Mouse (Mus musculus) kidney, postnatal 0 days (tissue): Measurements from ENCODE around the gene Lamtor5. TPM values are rescaled to one million over a fixed set of nuclear protein-coding genes. Genes with fewer than 3 reads are reported as not detected.
A peak's percentile ranks its signal among the peaks of the same experiment; 100 is the strongest.

Experiments used
- ATAC-seq: fragments of 200-750 bp; cut with Nextera tagmentation; replicated peaks from 2 replicates; pipeline ENCODE4 v1.8.0; 2017; ENCODE audit warnings: low read depth, moderate number of reproducible peaks, moderate TSS enrichment, moderate library complexity; ENCODE audit not compliant: low FRiP score
- DNase-seq: peaks from one replicate; pipeline ENCODE4 v3.0.0-alpha.2; 2016; ENCODE audit warnings: low spot score
- H3K27ac ChIP-seq: fragments of 300-500 bp; sonication (generic); 2 replicates; pipeline ENCODE4 v1.5.1; 2014; ENCODE audit warnings: mild to moderate bottlenecking
- H3K27me3 ChIP-seq: fragments of 300-500 bp; sonication (generic); 2 replicates; pipeline ENCODE4 v1.6.1; 2014; ENCODE audit warnings: low read length, mixed read lengths; ENCODE audit not compliant: insufficient read depth
- H3K36me3 ChIP-seq: fragments of 300-500 bp; sonication (generic); 2 replicates; pipeline ENCODE4 v1.6.1; 2014; ENCODE audit warnings: low read length, mixed read lengths; ENCODE audit not compliant: insufficient read depth
- H3K4me1 ChIP-seq: fragments of 300-500 bp; sonication (generic); replicated peaks from 2 replicates; pipeline ENCODE4 v1.6.1; 2014; ENCODE audit warnings: antibody characterized with exemption, low read length, mixed read lengths; ENCODE audit not compliant: insufficient read depth
- H3K4me2 ChIP-seq: fragments of 300-500 bp; sonication (generic); 2 replicates; pipeline ENCODE4 v1.6.1; 2014; ENCODE audit warnings: mild to moderate bottlenecking, low read length, moderate library complexity, mixed read lengths
- H3K4me3 ChIP-seq: fragments of 300-500 bp; sonication (generic); replicated peaks from 2 replicates; pipeline ENCODE4 v1.5.1; 2014; ENCODE audit warnings: low read depth, low read length
- H3K9ac ChIP-seq: fragments of 300-500 bp; sonication (generic); 2 replicates; pipeline ENCODE4 v1.6.1; 2014; ENCODE audit warnings: low read depth, low read length
- H3K9me3 ChIP-seq: fragments of 300-500 bp; sonication (generic); replicated peaks from 2 replicates; pipeline ENCODE4 v1.6.1; 2016; ENCODE audit warnings: low read length, inconsistent platforms, mixed read lengths
- CTCF ChIP-seq: IDR thresholded peaks from 2 replicates; pipeline ENCODE4 v1.5.1; 2016; ENCODE audit warnings: antibody characterized with exemption, low read depth, mild to moderate bottlenecking, moderate library complexity
- WGBS: fragments of 180-500 bp; shearing (Covaris S2); extraction: QIAGEN DNeasy Blood & Tissue Kit; methylation state at CpG from one replicate; pipeline ENCODE4 v1.1.7; 2014; 5-methylcytosine and 5-hydroxymethylcytosine counted together
- polyA plus RNA-seq: library from polyadenylated mRNA; unstranded; fragments of >200 nt; fragmentation: Nextera tagmentation; extraction: Ambion mirVana; gene quantifications from 2 replicates; pipeline ENCODE4 v1.2.1, GENCODE M21; 2015

Lamtor5 gene
- polyA plus RNA-seq, 1 experiment from 2014 or later, result 248 TPM

- under 1% methylated on average over 75 of the region's 75 CpGs for WGBS
- H3K9me3 ChIP-seq, result no peaks in the 10 kb centered on the region
- DNase-seq, result peak; percentile 64
Observed at GRCm38 (mm10) chr3:107332127-107332959, 53.7 kb downstream of the Lamtor5 start.

DNA sequence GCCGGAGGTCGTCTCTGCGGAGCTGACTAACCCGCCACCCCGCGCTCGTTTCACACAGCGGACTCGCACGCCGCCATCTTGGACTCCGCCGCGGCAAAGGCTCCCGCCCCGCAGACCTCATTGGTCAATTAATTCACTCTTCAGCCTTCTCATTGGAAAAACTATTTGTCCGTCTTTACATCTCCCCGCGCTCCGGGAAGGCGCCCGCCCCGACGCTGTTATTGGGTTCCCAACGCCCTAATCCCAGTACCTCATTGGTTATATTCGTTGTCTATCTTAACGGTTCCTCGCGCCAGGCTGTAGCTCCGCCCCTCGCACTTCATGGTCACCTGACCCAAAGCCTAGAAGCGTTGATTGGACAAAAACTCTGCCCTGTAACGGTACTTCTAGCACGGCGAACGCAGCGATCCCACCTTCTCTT lies 54.3 kb downstream of the Lamtor5 start:
- Histone ChIP-seq H3K27me3 (no peaks in the 10 kb centered on the region), H3K9me3 (no peaks in the 10 kb centered on the region), H3K9ac (peak overlapping the region; percentile 93), H3K36me3 (peaks cover 13% of the 10 kb centered on the region; the same call in 1 of the 2 replicates), H3K27ac (peak overlapping the region; percentile 97), H3K4me3 (peak overlapping the region; percentile 96), H3K4me1 (peaks cover 16% of the 10 kb centered on the region), H3K4me2 (peak overlapping the region; percentile 94)
- no peak for TF ChIP-seq CTCF
- WGBS, result under 1% methylated on average over 36 of the region's 37 CpGs
- ATAC-seq (peak; percentile 95), DNase-seq (peak; percentile 100)

More at GRCm38 (mm10) chr3:107332127-107332959, 53.7 kb downstream of the Lamtor5 start:
- peak; percentile 6 for ATAC-seq
- H3K27ac ChIP-seq, result peak overlapping the region; percentile 97
- peak overlapping the region; percentile 96 for H3K4me3 ChIP-seq
- no peaks in the 10 kb centered on the region for H3K27me3 ChIP-seq
- H3K4me1 ChIP-seq, result peaks cover 16% of the 10 kb centered on the region
- peaks cover 16% of the 10 kb centered on the region; the same call in 1 of the 2 replicates for H3K36me3 ChIP-seq
- peak overlapping the region; percentile 94 for H3K4me2 ChIP-seq
- TF ChIP-seq CTCF, result no peak
- H3K9ac ChIP-seq, result peak overlapping the region; percentile 93

Other genes starting within 250 kb of the Lamtor5 start
- 0.59 and 0.73 TPM in 2 replicates for gene Kcna3, start 242.7 kb upstream of the Lamtor5 start, polyA plus RNA-seq
- 0.03 and 0.06 TPM in 2 replicates for gene Kcna2, start 177.7 kb upstream of the Lamtor5 start, polyA plus RNA-seq
- gene Kcna10, start 95.8 kb upstream of the Lamtor5 start, polyA plus RNA-seq, result not detected in 2 replicates
- gene Cym, start 57.1 kb upstream of the Lamtor5 start, polyA plus RNA-seq, result 0.93 and 1.2 TPM in 2 replicates
- gene A630076J17Rik, start 48.2 kb upstream of the Lamtor5 start, polyA plus RNA-seq, result not detected in 2 replicates
- 0.09 and 0.17 TPM in 2 replicates for gene Prok1, start 39.2 kb upstream of the Lamtor5 start, polyA plus RNA-seq
- gene Slc16a4, start 12.4 kb downstream of the Lamtor5 start, polyA plus RNA-seq, result 20.8 and 22.7 TPM in 2 replicates
- 12.7 and 12.8 TPM in 2 replicates for gene Rbm15, start 54.8 kb downstream of the Lamtor5 start, polyA plus RNA-seq
- 0.08 and 0.12 TPM in 2 replicates for gene Kcnc4, start 180.7 kb downstream of the Lamtor5 start, polyA plus RNA-seq
- gene Slc6a17, start 239.2 kb downstream of the Lamtor5 start, polyA plus RNA-seq, result 4.2 and 4.9 TPM in 2 replicates